Mouse (Mus musculus): ENCODE measurements around the gene Slc4a1.

Gene Slc4a1

GRCm38 (mm10) chr11:102321931-102322330 is 44.1 kb downstream of the Slc4a1 start:
- DNase-seq (ENCODE audit: low spot score): no peak

GRCm38 (mm10) chr11:102320686-102321005 is 45.4 kb downstream of the Slc4a1 start:
- no peak for DNase-seq (ENCODE audit: low spot score)

DNA sequence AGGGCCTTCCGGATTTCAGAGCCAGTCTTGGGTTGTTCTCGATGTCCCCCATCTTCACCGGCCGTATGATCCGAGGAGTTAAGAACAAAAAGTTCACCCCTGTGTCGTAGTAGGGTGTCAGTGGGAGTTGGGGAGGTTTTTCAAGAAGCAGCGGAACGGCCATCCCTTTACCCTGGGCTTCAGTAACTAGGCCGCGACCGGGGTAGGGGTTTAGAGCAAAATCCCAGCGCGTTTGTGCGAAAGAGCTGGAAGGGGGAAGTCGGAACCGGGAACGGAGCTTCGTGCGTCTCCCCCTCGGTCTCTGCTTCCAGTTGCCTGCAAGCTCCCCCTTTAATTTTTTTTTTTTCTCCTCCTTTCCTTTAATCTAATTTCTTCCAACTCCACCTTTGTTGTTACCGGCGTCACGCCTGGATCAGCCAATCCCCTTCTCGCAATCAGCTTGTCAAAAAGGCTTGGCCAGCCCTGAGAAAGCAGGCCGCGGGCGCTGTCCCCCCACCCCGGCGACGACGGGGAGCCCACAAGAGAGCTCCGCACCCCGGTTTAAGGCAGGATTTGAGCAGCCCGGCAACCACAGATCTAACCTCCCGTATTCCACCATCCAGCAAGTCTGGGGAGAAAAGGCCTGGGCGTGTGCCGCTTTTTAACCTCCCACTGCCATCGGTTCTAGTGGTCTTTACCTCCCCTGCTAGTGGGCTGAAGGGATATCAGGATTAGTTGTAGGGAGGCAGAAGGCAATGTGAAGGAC is 45.9 kb downstream of the Slc4a1 start:
- DNase-seq (ENCODE audit: low spot score): peak; percentile 88

DNA sequence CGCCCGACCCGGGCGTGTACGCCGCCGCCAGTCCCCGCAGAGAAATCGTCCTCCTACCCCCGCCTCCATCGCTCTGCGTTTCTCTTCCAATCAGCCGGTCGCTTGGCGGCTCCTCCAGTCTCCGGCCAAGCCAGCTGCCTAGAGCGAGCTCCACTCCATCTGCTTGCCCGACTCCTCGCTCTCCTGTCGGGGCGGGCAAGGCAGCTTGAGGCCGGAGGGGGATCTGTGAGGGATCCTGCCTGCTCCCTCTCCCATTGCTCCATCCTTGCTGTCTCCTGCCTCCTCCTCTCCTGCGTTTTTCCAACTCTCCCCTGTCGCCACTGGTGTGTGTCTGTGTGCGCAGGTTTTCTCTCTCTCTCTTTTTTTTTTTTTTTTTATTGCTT is 46.6 kb downstream of the Slc4a1 start, which contains the start of gene Ubtf:
Gene Ubtf, minus strand, starts transcription at position 333 of the 383 bp plus-strand sequence.
- DNase-seq (ENCODE audit: low spot score): peak; percentile 77

DNA sequence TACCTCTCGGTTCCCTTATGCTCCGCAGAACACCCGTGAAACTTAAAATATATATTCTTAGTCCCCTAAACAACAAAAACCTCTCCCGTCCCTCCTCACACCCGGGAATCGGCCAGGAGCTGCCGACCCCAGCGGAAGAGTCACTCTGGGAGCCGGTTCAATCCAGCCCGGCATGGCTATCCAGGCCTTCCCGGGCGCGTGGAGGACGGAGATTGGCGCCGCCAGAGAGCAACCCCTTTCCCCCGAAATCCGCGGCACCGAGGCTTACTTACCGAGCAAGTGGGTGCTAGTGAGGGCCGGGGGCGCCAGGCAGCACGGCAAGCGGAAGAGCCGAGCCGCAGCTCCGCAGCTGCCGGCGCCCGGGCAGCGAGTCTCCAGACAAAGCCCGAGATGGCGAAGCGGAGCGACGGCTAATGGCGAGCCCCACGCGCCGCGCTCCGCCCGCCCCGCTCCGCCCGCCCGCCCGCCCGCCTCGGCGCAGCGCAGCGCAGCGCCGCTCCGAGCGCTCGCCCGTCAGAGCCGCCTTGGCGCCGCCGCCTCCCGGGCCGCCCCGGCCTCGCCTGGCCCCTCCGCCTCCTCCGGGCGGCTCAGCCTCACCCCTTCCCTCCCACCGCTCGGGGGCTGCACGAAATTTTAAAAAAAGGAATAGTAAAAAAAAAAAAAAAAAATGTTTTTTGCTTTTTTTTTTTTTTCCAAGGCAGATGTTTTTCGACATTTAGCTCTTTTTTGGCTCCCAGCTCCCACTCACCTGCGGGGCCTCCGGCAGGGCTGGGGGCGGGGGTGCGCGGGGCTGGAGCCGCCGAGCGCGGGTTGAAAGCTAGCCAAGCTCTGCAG is 47.2 kb downstream of the Slc4a1 start:
- peak; percentile 57 for DNase-seq (ENCODE audit: low spot score)

- DNase-seq (ENCODE audit: low spot score): peak; percentile 53
Measured at GRCm38 (mm10) chr11:102317901-102318575, 48.0 kb downstream of the Slc4a1 start.

- DNase-seq (ENCODE audit: low spot score): no peak
Measured at GRCm38 (mm10) chr11:102317298-102317900, 48.6 kb downstream of the Slc4a1 start.

DNA sequence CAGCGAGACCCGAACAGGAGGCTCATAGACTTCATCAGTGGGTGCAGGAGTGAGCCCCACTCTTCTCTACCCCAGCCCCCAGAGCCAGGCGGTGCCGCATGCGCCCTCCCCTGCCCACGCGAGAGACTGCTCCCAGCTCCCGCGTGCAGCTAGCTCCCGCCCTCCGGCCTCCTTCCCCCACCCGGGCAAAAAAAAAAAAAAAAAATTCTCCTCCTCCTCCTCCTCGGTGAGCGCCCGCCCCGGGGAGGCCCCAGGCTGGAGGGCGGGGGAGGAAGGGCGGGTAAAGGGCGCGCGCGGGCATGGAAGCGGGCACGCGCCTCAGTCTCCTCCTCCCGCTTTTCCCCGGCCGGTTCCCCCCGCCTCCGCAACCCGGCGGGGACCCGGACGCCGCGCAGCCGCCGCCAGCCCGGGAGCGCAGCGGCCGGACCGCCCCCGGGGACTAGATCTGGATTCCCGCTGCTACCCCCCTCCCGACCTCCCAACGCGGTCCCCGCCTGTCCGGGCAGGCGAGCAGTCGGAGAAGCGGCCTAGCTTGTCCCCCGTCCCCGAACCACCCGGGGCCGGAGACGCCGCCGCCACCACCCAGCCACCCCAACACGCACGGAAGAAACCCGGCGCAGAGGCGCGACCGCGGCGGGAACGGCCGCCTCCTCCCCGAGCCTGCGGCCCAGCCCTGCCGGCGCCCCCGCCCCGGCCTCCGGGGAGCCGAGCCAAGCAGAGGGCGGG is 49.3 kb downstream of the Slc4a1 start:
- DNase-seq (ENCODE audit: low spot score): peak; percentile 93

GRCm38 (mm10) chr11:102315690-102316571 is 50.1 kb downstream of the Slc4a1 start:
- DNase-seq (ENCODE audit: low spot score): no peak

DNA sequence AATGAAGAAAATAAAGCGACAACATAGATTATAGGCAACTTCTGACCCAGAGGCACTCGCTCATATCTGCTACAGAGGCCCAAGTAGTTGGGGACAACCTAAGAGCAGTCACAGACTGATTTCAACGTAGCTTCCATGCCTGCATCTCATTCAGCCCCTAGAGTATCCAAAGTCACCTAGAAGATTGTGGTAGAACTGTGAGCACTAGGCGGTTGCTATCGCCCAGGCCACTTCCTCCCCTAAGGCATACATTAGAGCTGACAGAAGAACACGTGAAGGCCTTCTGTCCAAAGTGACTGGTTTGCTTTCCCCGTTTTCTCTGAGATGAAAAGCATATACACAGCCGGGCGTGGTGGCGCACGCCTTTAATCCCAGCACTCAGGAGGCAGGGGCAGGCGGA is 51.7 kb downstream of the Slc4a1 start:
- DNase-seq (ENCODE audit: low spot score): no peak

GRCm38 (mm10) chr11:102312586-102312985 is 53.4 kb downstream of the Slc4a1 start:
- DNase-seq (ENCODE audit: low spot score): no peak

DNA sequence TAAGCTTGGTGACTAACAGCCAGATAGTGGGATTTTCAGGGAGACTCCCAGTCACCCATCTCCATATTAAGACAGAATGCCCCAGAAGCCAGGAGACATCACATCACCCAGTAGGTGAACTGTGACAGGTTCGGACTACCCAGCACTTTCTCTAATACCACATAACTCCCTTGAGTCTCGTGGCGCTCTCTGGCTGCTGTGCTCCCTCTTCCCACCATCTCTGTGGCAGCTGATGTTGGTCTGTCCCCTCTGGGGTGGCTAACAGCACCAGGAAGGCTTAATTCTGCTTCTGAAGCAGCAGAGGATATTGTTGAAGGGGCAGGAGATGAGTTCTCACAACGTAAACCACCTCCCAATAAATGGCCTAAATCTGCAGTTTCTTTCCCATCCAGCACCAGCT is 54.0 kb downstream of the Slc4a1 start:
- no peak for DNase-seq (ENCODE audit: low spot score)

- DNase-seq (ENCODE audit: low spot score): no peak
Measured at GRCm38 (mm10) chr11:102310768-102311695, 55.0 kb downstream of the Slc4a1 start.

GRCm38 (mm10) chr11:102309821-102310617 is 56.0 kb downstream of the Slc4a1 start:
- DNase-seq (ENCODE audit: low spot score): no peak

DNA sequence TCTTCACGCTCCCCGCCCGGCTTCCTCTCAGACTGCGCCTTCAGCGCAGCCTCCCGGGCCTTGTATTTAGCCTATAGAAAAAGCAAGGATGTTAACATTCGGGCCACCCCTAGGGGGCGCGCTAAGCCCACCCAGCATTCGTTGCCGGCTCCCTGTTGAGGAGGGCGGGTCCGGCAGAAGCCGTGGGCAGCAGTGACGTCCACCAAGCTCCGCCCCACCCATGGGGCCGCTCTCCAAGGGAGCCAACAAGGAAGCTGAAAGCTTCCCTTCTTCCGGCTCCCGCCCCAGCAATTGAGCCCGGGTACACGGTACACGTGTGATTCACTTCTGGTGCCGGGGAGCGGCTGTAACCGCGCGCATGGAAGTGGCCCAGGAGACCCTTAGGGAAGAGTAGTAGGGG is 57.0 kb downstream of the Slc4a1 start:
- peak; percentile 98 for DNase-seq (ENCODE audit: low spot score)

DNA sequence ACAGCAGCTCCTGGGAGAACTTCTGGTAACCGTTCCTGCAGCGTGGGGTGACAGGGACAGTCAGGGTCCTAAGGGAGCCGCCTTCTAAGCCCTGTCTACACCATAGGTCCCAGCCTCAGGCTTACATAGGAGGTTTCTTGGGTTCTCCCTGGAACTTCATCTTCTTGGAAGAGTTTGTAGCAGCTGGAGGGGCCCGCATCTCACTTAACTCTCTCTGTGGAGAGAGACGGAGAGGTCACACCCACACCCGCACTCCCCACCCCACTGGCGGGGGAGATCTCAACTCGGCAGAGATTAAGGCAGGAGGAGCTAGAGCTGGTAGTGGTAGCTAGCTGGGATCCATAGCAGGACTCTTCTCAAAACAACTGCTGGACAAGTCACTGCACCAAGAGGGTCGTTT is 57.9 kb downstream of the Slc4a1 start:
- DNase-seq (ENCODE audit: low spot score): no peak

GRCm38 (mm10) chr11:102305359-102305758 is 60.6 kb downstream of the Slc4a1 start:
- DNase-seq (ENCODE audit: low spot score): no peak

- DNase-seq (ENCODE audit: low spot score): no peak
Measured at GRCm38 (mm10) chr11:102304141-102304540, 61.9 kb downstream of the Slc4a1 start.

DNA sequence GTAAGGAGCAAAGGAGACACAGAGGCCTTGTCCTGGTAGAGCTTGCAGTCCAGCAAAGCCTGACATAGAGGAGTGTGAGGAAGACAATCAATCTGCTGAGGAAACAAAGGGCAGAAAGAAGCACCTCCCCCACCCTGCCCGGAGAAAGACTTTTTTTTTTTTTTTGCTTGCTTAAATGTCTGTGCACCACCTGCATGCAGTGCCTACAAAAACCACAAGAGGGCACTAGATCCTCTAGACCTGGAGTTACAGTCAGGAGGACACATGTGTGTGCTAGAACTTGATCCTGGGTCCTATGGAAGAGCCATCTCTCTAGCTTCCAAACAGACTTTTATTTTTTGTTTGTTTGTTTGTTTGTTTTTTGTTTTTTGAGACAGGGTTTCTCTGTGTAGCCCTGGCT is 66.2 kb downstream of the Slc4a1 start:
- DNase-seq (ENCODE audit: low spot score): peak; percentile 86

Measured in c-Kit-positive CD71-positive TER-119-positive erythroid progenitor cells, embryonic 14.5 days (primary cell).